Mouse (Mus musculus) bone marrow, adult 2 months (tissue): Measurements from ENCODE around the gene Sppl3.

ENCODE experiments used
- CTCF ChIP-seq: fragments of 200-500 bp; IDR thresholded peaks from 2 replicates; pipeline ENCODE4 v1.5.1; 2011; ENCODE audit warnings: low read length, control low read depth; ENCODE audit not compliant: control insufficient read depth, insufficient read depth
- POLR2A ChIP-seq: fragments of 200-500 bp; IDR thresholded peaks from 2 replicates; pipeline ENCODE4 v1.6.1; 2011; ENCODE audit warnings: low read depth, mild to moderate bottlenecking, control low read depth, low read length, borderline replicate concordance; ENCODE audit not compliant: control insufficient read depth

GRCm38 (mm10) chr5:114976935-114977334, 34.0 kb upstream of the Sppl3 start:
- TF ChIP-seq CTCF (no peak), POLR2A (no peak)
